Mouse (Mus musculus): ENCODE results near the gene Tgfbr2.
"Not testable (repeated sequence)": the region's sequence is repeated elsewhere in the genome, so short reads cannot be mapped to it uniquely, and the experiment has no call there.

The Tgfbr2 gene

DNA sequence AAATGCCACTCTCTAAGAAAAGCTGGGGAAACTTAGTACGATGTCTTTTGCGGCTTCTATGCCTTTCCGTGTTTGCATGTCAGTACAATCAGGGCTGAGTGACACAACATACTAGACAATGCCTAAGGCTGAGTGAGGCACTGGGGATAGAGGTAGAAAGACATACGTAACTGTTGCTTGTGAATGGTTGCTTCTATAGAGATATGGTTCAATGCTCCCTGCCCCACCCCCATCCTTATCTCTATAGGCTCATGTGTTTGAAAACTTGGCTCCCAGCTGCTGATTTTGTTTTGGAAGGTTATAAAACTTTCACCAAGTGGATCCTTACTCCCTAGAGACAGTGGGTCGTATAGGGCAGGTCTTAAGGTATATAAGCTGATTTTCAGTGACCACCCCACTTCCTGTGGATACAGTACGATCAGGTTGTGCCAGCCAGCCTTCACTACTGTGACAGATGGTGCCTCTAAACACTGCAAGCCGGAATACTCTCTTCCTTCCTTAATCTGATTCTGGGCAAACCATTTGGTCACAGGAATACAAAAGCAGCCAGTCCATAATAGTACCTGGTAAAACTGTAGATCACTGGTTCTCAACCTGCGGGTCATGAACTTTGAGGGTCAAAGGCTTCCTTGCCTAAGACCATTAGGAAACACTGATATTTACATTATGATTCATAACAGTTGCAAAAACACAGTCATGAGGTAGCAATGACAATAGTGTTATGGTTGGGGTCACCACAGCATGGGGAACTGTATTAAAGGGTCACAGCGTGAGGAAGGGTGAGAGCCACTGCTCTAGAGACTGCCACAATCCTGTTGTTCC is 63.8 kb downstream of the Tgfbr2 start:
- no peak for DNase-seq (ENCODE audit: low spot score)

DNA sequence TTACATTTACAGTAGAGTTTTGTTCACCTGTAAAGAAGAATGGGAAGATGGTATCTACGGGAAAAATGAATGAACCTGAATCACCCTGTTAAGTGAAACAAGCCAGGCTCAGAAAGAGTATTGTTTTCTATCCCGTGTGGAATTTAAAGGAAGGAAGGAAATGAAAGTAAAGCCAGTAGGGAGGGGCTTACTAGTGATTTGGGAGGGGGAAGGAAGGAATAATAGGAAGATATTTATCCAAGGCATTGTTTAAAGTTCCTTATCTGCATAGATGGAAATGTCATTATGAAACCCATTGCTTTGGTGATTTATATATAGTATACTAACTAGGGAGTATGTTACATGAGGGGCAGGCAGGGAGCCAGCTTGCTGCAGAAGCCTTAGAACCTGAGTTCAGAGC is 66.4 kb downstream of the Tgfbr2 start:
- no peak for DNase-seq (ENCODE audit: low spot score)

- no peak for DNase-seq (ENCODE audit: low spot score)
Measured at GRCm38 (mm10) chr9:116104770-116105169, 70.4 kb downstream of the Tgfbr2 start.

GRCm38 (mm10) chr9:116101842-116102241 is 73.3 kb downstream of the Tgfbr2 start:
- DNase-seq (ENCODE audit: low spot score): no peak

GRCm38 (mm10) chr9:116100015-116100414 is 75.1 kb downstream of the Tgfbr2 start:
- no peak for DNase-seq (ENCODE audit: low spot score)

GRCm38 (mm10) chr9:116099596-116099993 is 75.6 kb downstream of the Tgfbr2 start:
- no peak for DNase-seq (ENCODE audit: low spot score)

GRCm38 (mm10) chr9:116098724-116099595 is 76.2 kb downstream of the Tgfbr2 start:
- no peak for DNase-seq (ENCODE audit: low spot score)

GRCm38 (mm10) chr9:116091921-116092320 is 83.2 kb downstream of the Tgfbr2 start:
- DNase-seq (ENCODE audit: low spot score): peak; percentile 13

GRCm38 (mm10) chr9:116091101-116091841 is 83.9 kb downstream of the Tgfbr2 start:
- DNase-seq (ENCODE audit: low spot score): no peak

DNA sequence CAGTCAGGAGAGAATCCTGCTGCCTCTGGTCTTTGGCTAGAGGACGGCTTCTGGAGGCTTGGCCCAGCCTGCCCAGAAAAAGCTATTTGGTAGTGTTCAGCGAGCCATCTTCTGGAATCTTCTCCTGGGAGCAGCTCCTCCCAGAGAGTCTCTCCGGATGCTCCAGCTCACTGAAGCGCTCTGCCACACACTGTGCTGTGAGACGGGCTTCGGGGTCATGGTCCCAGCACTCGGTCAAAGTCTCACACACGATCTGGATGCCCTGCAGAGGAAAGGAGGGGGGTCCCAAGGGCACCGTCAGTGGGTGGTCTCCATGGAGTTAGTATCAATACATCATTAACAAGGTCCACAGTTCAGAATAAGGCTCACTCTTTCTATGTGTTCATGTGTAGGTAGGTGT is 84.9 kb downstream of the Tgfbr2 start:
- DNase-seq (ENCODE audit: low spot score): no peak

- DNase-seq (ENCODE audit: low spot score): no peak
Measured at GRCm38 (mm10) chr9:116088912-116089311, 86.2 kb downstream of the Tgfbr2 start.

DNA sequence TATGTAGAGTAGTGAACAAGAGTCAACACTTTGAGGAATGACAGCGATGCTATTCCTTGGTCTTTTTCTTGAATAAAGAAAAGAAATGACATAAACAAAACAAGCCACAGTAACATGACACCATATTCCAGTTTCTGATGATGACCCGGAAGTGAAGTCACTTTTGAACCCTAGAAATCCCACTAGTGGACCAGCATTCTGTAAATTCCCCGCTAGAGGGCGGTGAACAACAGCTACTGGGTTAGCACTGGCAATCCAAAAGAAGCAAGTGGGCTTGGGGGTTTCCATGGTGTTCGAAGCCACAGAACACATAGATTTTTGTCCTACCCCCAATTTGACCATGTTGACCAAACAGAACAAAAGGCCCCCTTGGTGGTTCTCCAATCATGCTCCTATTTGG is 87.3 kb downstream of the Tgfbr2 start:
- no peak for DNase-seq (ENCODE audit: low spot score)

DNA sequence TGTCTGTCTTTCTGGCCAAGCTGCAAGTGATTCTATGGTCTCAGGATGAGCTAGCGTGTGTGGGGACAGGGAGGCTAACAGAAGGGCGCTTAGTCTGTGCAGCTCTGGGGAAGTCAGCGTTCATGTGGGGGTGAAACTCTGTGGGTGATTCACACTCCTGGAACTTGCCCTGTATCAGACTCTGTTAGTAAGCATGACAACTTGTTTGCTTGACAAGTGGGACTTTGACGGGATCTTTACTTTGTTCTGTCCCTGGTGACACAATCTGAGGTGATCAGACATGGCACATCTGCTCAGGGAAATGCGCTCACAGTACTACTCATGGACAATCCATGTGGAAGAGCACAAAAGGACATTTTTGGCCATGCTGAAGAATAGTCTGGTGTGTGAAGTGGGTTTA is 87.9 kb downstream of the Tgfbr2 start:
- DNase-seq (ENCODE audit: low spot score): no peak

- no peak for DNase-seq (ENCODE audit: low spot score)
Measured at GRCm38 (mm10) chr9:116085999-116086398, 89.2 kb downstream of the Tgfbr2 start.

DNA sequence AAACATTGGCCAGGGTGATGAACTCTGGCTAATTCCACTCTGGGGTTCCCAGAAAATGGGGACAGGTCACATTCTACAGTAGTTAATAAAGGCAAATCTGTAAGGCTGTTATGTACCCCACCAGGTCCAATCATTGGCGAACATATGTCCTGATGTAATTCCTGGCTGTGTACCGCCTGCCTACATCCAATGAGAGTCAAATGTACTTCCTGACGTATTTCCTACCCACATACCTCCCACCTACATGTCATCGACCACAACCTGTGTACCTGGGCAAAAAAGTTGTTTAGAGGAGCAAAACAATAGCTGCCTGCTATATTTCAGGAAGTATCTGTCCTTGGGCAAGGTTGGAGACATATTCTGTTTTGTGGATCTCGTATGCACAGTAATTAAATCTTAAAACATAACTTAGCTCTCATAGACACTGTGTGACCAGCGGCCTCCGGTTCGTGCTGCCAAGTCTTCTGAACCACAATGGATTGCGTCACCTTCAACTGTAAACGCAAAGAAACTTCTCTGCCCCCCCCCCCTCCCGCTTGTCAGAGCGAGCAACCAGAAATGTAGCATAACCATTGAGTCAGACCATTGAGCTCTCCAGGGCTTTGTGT is 90.7 kb downstream of the Tgfbr2 start:
- DNase-seq (ENCODE audit: low spot score): no peak

DNA sequence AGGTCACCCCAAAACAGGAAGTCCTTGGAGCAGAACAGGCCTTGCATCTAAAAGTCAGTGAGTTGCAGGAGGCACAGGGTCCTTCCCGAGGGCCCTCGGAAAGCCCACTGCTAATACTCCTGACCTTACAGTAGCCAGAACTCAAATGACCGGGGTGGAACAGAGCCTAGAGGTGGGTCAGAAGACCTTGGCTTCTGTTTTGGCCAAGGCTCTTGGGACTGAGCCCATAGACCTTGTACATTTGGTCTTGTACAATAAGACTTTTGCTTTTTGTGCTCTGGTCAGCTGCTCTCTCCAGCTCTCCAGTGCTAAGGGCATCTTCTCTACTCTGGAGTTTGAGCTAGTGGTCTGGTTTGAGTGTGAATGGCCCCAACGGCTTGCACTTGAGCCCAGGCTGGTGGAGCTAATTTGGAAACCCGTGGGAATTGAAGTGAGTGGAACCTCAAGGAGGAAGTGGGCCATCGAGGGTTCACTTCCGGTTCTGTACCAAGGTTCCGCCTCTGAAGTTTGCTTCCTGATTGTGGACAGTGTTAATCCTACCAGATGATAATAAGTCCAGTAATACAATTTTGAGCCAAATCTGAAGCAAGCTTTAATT is 91.3 kb downstream of the Tgfbr2 start:
- DNase-seq (ENCODE audit: low spot score): no peak

- no peak for DNase-seq (ENCODE audit: low spot score)
Measured at GRCm38 (mm10) chr9:116083300-116083699, 91.9 kb downstream of the Tgfbr2 start.

- no peak for DNase-seq (ENCODE audit: low spot score)
Measured at GRCm38 (mm10) chr9:116081781-116082180, 93.4 kb downstream of the Tgfbr2 start.

- DNase-seq (ENCODE audit: low spot score): no peak
Measured at GRCm38 (mm10) chr9:116077419-116077818, 97.7 kb downstream of the Tgfbr2 start.

DNA sequence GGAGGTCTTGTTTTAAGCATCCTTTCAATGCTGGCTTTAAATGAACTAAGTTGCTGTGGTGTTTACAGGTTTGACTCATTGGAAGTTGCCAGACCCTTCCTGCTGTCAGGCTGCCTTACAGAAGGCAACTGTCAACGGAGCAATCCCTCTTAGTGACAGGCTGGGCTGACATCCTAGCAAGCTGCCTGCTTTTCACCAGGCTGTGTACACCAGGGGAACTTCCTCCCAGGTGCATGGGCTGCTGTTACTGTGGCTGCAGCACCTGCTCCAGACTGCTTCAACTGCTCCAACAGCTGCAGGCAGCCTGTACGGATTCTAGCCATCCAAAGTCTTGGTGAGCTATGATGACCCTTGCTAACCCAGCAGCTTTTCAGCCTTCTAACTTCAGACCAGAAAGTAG is 98.2 kb downstream of the Tgfbr2 start:
- DNase-seq (ENCODE audit: low spot score): no peak

DNA sequence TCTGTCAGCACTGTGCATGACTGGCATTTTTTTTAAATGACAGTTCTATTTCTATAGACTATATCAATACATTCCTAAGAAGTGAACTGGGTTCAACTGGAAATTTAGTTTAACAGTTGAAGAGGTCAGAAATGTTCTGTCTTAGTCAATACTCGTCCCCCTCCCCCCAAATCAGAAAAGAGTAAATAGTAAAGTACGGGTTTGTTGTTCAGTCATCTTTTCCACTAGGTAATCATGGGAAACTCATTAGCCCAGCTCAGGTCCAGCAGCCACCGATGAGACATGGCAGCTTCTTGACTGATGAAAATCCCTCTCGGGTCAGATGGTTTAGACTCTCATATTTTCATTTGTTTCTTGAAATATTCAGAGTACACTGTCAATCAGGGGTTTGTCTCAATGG is 99.0 kb downstream of the Tgfbr2 start:
- DNase-seq (ENCODE audit: low spot score): no peak

GRCm38 (mm10) chr9:116071561-116071960 is 103.6 kb downstream of the Tgfbr2 start:
- DNase-seq (ENCODE audit: low spot score): not testable (repeated sequence)
